Mouse (Mus musculus): Measurements from ENCODE around the gene Hif1an.

DNA sequence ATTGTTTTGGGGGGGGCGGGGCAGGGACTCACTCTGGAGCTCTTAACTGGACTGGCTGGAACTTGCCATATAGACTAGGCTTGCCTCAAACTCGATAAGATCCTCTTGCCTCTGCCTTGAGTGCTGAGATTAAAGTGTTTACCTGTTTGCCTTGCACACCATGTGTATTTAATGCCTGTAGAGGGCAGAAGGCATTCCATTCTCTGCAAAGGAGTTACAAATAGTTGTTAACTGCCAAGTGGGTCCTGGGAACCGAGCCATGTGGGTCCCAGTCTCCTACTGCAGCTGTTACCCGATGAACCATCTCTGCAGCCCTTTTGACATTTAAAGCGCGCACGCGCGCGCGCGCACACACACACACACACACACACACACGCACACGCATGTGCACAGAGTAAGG lies 1.4 kb downstream of the Hif1an start:
- TF ChIP-seq CTCF (IDR thresholded peaks at IDR 0.05; ENCODE audit: low read depth, low read length): no peak
- no peak for TF ChIP-seq POLR2A (IDR thresholded peaks at IDR 0.05; ENCODE audit: borderline replicate concordance, low read depth, low read length)
